Mouse (Mus musculus): ENCODE measurements around the gene Ppm1b. TPM values are rescaled to one million over a fixed set of nuclear protein-coding genes. Genes with fewer than 3 reads are reported as not detected.

The Ppm1b gene
- polyA plus RNA-seq, 1 experiment from 2014 or later = 97.5 TPM

DNA sequence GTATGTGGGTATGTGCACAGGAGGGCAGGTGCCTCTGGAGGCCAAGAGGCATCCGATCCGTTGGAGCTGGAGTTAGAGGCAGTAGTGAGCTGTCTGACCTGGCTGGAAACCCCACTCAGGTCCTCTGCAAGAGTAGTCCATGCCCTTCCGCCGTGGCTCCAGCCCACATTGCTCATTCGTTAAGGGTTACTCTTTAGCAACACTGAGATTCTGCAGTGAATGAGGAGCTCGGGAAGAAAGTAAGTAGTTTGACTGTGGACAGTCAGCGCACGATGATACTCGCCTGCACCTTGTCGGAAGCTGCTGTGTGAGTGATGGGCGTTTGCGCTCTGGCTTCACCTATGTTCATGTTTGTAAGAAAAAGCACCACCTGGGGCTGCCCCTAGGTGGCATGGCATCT, 88.6 kb downstream of the Ppm1b start:
- Histone ChIP-seq H3K9me3 (ENCODE audit: control insufficient read depth, low read length) (no peaks in the 10 kb centered on the region), H3K27ac (replicated peaks; ENCODE audit: low read depth, low read length) (no peak overlapping the region), H3K9ac (replicated peaks; ENCODE audit: low read length) (no peak overlapping the region), H3K4me2 (ENCODE audit: low read length) (no peak overlapping the region), H3K27me3 (ENCODE audit: control insufficient read depth, insufficient read depth, low read length) (no peaks in the 10 kb centered on the region), H3K4me1 (ENCODE audit: control insufficient read depth, insufficient read depth, low read length) (no peaks in the 10 kb centered on the region), H3K36me3 (ENCODE audit: control insufficient read depth, insufficient read depth, low read length) (no peaks in the 10 kb centered on the region), H3K4me3 (replicated peaks; ENCODE audit: low read depth, low read length) (no peak overlapping the region)
- 86% methylated on average over 12 of the region's 12 CpGs for WGBS
- ATAC-seq (ENCODE audit: low FRiP score, low TSS enrichment) (no peak), DNase-seq (no peak)

DNA sequence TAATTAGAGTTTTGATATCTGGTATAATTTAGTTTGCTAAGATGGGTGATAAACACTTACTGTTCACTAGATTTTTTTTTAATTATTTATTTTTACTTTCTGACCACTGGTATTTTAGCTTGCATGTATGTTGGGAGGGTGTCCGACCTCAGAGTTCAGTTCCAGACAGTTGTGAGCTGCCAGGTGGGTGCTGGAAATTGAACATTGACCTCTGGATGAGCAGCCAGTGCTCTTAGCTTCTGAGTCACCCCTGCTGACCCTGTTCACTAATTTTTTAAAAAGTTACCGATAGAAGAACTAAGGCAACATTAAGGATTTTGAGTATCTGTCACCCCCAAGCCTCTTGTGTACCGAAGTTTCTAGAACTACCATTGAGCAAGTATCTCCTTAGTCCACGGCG, 91.8 kb downstream of the Ppm1b start:
- WGBS = 91% methylated on average over 5 of the region's 5 CpGs
- no peak overlapping the region for H3K4me3 ChIP-seq (replicated peaks; ENCODE audit: low read depth, low read length)
- no peak overlapping the region for H3K9ac ChIP-seq (replicated peaks; ENCODE audit: low read length)
- H3K9me3 ChIP-seq (ENCODE audit: control insufficient read depth, low read length) = no peaks in the 10 kb centered on the region
- no peak for DNase-seq
- H3K27me3 ChIP-seq (ENCODE audit: control insufficient read depth, insufficient read depth, low read length) = no peaks in the 10 kb centered on the region
- ATAC-seq (ENCODE audit: low FRiP score, low TSS enrichment) = no peak
- no peak overlapping the region for H3K27ac ChIP-seq (replicated peaks; ENCODE audit: low read depth, low read length)
- H3K4me1 ChIP-seq (ENCODE audit: control insufficient read depth, insufficient read depth, low read length) = no peaks in the 10 kb centered on the region
- H3K36me3 ChIP-seq (ENCODE audit: control insufficient read depth, insufficient read depth, low read length) = no peaks in the 10 kb centered on the region
- H3K4me2 ChIP-seq (ENCODE audit: low read length) = no peak overlapping the region

DNA sequence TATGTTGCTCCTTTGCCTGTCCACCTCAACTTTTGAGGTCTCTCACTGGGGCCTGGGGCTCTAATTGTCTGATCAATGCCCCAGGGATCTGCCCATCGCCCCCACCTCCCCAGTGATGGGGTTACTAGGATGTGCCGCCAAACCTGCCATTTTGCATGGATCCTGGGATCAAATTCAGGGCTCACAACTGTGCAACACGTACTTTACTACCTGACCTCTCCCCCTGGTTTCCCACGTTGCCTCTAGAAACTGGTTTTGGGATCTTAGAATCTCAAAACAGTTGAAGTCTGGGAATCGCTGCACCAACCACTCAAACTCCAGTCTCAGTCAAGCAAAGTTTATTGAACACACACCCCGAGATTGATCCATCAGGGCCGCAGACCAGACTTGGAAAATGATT, 101.7 kb downstream of the Ppm1b start:
- 94% methylated on average over 7 of the region's 7 CpGs for WGBS
- DNase-seq = no peak

DNA sequence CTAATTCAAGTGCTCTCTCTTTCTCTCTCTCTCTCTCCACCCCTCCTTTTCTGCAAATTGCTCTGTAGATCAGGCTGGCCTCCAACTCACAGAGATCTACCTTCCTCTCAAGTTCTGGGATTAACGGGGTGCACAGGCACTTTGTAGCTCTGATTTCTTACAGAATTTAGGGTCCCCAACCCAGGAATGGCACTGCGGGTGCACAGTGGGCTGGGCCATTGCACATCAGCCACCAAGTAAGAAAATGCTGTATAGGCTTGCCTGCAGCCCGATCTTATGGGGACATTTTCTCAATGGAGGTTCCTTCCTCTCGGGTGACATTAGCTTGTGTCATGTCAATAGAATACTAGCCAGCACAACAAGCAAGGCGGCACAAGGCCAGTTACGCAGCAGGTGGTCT, 102.6 kb downstream of the Ppm1b start:
- Histone ChIP-seq H3K9me3 (ENCODE audit: control insufficient read depth, low read length) (no peaks in the 10 kb centered on the region), H3K27me3 (ENCODE audit: control insufficient read depth, insufficient read depth, low read length) (no peaks in the 10 kb centered on the region), H3K36me3 (ENCODE audit: control insufficient read depth, insufficient read depth, low read length) (peaks cover 23% of the 10 kb centered on the region), H3K4me1 (ENCODE audit: control insufficient read depth, insufficient read depth, low read length) (no peaks in the 10 kb centered on the region), H3K9ac (replicated peaks; ENCODE audit: low read length) (no peak overlapping the region), H3K4me3 (replicated peaks; ENCODE audit: low read depth, low read length) (no peak overlapping the region), H3K27ac (replicated peaks; ENCODE audit: low read depth, low read length) (no peak overlapping the region), H3K4me2 (ENCODE audit: low read length) (no peak overlapping the region)
- DNase-seq = no peak
- 89% methylated on average over 6 of the region's 6 CpGs for WGBS
- no peak for ATAC-seq (ENCODE audit: low FRiP score, low TSS enrichment)

More for the DNA sequence above, 101.7 kb downstream of the Ppm1b start:
- no peaks in the 10 kb centered on the region for H3K4me1 ChIP-seq (ENCODE audit: control insufficient read depth, insufficient read depth, low read length)
- H3K4me2 ChIP-seq (ENCODE audit: low read length) = no peak overlapping the region
- H3K27ac ChIP-seq (replicated peaks; ENCODE audit: low read depth, low read length) = no peak overlapping the region
- no peak for ATAC-seq (ENCODE audit: low FRiP score, low TSS enrichment)
- no peaks in the 10 kb centered on the region for H3K27me3 ChIP-seq (ENCODE audit: control insufficient read depth, insufficient read depth, low read length)
- H3K9ac ChIP-seq (replicated peaks; ENCODE audit: low read length) = no peak overlapping the region
- H3K4me3 ChIP-seq (replicated peaks; ENCODE audit: low read depth, low read length) = no peak overlapping the region
- peaks cover 14% of the 10 kb centered on the region for H3K36me3 ChIP-seq (ENCODE audit: control insufficient read depth, insufficient read depth, low read length)
- no peaks in the 10 kb centered on the region for H3K9me3 ChIP-seq (ENCODE audit: control insufficient read depth, low read length)

DNA sequence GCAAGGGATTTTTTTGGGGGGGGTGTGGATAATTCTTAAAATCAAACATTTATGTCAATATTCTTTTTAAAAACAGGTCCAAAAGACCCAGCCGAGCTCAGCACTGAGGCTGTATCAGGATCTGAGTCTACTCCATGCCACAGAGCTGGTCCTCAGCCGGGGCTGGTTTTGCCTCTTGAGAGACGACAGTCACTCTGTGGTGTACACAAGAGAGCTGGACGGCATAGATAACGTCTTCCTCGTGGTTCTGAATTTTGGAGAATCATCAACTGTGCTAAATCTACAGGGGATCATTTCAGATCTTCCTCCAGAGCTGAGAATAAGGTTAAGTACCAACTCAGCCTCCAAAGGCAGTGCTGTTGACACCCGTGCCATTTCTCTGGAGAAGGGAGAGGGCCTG, 107.0 kb downstream of the Ppm1b start:
- no peak overlapping the region for H3K4me3 ChIP-seq (replicated peaks; ENCODE audit: low read depth, low read length)
- peaks cover 64% of the 10 kb centered on the region for H3K36me3 ChIP-seq (ENCODE audit: control insufficient read depth, insufficient read depth, low read length)
- H3K27ac ChIP-seq (replicated peaks; ENCODE audit: low read depth, low read length) = no peak overlapping the region
- H3K9me3 ChIP-seq (ENCODE audit: control insufficient read depth, low read length) = no peaks in the 10 kb centered on the region
- H3K9ac ChIP-seq (replicated peaks; ENCODE audit: low read length) = no peak overlapping the region
- no peak overlapping the region for H3K4me2 ChIP-seq (ENCODE audit: low read length)
- ATAC-seq (ENCODE audit: low FRiP score, low TSS enrichment) = no peak
- no peaks in the 10 kb centered on the region for H3K27me3 ChIP-seq (ENCODE audit: control insufficient read depth, insufficient read depth, low read length)
- no peaks in the 10 kb centered on the region for H3K4me1 ChIP-seq (ENCODE audit: control insufficient read depth, insufficient read depth, low read length)
- 95% methylated on average over 7 of the region's 7 CpGs for WGBS
- DNase-seq = no peak

DNA sequence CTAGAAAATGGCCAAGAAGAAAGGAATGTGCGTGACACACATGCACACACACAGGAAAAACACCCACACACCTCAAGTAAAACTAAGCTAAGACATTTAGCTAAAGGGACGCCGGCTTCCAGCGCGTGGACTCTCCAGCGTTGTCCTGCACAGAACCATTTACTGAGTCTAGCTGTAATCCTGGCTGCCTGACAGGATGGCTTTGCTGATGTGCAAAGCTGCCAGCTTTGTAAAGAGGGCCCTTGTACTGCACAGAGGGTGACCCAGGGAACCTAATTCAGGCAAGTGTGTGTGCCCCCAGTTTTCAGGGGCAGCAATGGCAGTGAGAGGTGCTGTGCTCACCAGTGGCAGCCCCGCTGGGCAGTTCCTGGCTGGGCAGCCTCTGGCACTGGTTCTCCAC, 110.8 kb downstream of the Ppm1b start:
- ATAC-seq (ENCODE audit: low FRiP score, low TSS enrichment) (no peak), DNase-seq (no peak)
- Histone ChIP-seq H3K9me3 (ENCODE audit: control insufficient read depth, low read length) (no peaks in the 10 kb centered on the region), H3K27ac (replicated peaks; ENCODE audit: low read depth, low read length) (no peak overlapping the region), H3K4me3 (replicated peaks; ENCODE audit: low read depth, low read length) (no peak overlapping the region), H3K36me3 (ENCODE audit: control insufficient read depth, insufficient read depth, low read length) (peaks cover 93% of the 10 kb centered on the region), H3K4me1 (ENCODE audit: control insufficient read depth, insufficient read depth, low read length) (no peaks in the 10 kb centered on the region), H3K9ac (replicated peaks; ENCODE audit: low read length) (no peak overlapping the region), H3K27me3 (ENCODE audit: control insufficient read depth, insufficient read depth, low read length) (no peaks in the 10 kb centered on the region), H3K4me2 (ENCODE audit: low read length) (no peak overlapping the region)
- WGBS = 99% methylated on average over 7 of the region's 7 CpGs

DNA sequence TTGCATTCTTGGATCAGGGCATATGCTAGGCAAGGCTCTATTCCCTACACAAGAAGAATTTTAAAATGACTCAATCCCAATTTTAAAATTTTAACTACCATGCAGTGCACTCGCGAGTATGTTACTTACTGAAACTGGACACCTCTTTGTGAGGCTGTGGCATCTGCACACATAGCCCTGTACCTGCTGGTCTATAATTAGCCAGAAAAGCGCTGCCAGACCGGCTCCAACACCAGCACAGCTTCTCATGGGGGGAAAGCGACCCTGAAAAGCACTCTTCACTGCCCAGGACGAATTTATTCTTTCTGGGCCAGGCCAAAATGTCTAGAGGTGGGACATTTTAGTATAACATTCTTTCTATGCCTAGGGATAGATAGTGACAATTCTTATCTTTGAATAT, 114.1 kb downstream of the Ppm1b start:
- Histone ChIP-seq H3K4me1 (ENCODE audit: control insufficient read depth, insufficient read depth, low read length) (no peaks in the 10 kb centered on the region), H3K36me3 (ENCODE audit: control insufficient read depth, insufficient read depth, low read length) (peaks cover 69% of the 10 kb centered on the region), H3K27ac (replicated peaks; ENCODE audit: low read depth, low read length) (no peak overlapping the region), H3K4me3 (replicated peaks; ENCODE audit: low read depth, low read length) (no peak overlapping the region), H3K4me2 (ENCODE audit: low read length) (no peak overlapping the region), H3K9ac (replicated peaks; ENCODE audit: low read length) (no peak overlapping the region), H3K9me3 (ENCODE audit: control insufficient read depth, low read length) (no peaks in the 10 kb centered on the region), H3K27me3 (ENCODE audit: control insufficient read depth, insufficient read depth, low read length) (no peaks in the 10 kb centered on the region)
- DNase-seq = no peak
- ATAC-seq (ENCODE audit: low FRiP score, low TSS enrichment) = no peak
- 94% methylated on average over 6 of the region's 6 CpGs for WGBS

DNA sequence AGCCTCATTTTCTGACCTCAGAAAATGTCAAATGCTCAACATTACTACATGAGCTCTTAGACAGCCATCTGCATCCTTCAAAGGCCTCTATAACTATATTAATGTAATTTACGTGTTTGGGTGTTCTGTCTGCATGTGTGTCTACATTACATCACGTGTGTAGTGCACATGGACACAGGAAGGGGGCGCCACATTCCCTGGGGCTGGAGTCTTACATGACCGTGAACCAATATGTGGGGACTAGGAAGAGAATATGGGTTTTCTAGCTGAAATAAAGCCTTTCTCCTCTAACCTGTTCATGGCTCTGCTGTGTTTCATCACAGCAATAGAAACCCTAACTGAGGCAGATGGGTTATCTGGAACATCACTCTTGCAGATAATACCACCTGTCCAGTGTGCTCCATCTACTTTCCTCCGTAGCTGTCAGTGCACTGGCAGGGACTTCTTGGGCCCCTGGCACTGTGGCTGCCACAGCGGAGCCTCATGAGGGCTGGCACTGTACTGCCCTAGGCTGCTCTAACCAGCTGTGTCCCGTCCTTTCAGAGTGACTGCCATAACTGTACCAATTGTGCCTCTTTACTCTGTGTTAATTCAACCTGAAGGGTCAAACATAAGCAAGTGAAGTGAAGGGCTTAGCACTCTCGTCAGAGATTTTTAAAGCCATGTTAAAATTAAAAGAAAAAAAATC, 114.7 kb downstream of the Ppm1b start:
- H3K4me2 ChIP-seq (ENCODE audit: low read length) = no peak overlapping the region
- WGBS = 89% methylated on average over 8 of the region's 8 CpGs
- no peaks in the 10 kb centered on the region for H3K4me1 ChIP-seq (ENCODE audit: control insufficient read depth, insufficient read depth, low read length)
- H3K27me3 ChIP-seq (ENCODE audit: control insufficient read depth, insufficient read depth, low read length) = no peaks in the 10 kb centered on the region
- H3K4me3 ChIP-seq (replicated peaks; ENCODE audit: low read depth, low read length) = no peak overlapping the region
- H3K27ac ChIP-seq (replicated peaks; ENCODE audit: low read depth, low read length) = no peak overlapping the region
- H3K36me3 ChIP-seq (ENCODE audit: control insufficient read depth, insufficient read depth, low read length) = peaks cover 69% of the 10 kb centered on the region
- ATAC-seq (ENCODE audit: low FRiP score, low TSS enrichment) = no peak
- no peaks in the 10 kb centered on the region for H3K9me3 ChIP-seq (ENCODE audit: control insufficient read depth, low read length)
- H3K9ac ChIP-seq (replicated peaks; ENCODE audit: low read length) = no peak overlapping the region
- no peak for DNase-seq

DNA sequence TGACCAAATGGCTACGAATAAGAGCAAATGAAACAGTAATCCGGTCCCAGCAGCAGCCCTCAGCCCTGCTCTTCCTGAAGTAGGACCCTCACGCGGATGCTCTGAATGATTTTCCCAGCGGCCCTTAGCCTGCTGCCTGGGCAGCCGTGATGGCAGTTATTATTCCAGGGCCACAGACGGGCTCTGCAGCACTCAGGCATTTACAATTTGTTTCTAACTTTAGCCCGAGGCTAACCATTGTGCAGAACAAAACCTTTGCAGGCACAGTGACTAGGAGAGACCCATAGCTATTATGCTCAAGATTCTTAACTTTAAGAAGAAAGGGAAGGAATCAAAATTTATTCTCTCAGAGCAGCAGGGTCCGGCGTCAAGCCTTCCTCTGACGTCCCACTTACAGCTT, 115.8 kb downstream of the Ppm1b start:
- Histone ChIP-seq H3K9me3 (ENCODE audit: control insufficient read depth, low read length) (no peaks in the 10 kb centered on the region), H3K27ac (replicated peaks; ENCODE audit: low read depth, low read length) (peak overlapping the region; percentile 38; the same call in 1 of the 2 replicates)
- 19% methylated on average over 11 of the region's 11 CpGs for WGBS

More for the DNA sequence above, 115.8 kb downstream of the Ppm1b start:
- Histone ChIP-seq H3K27me3 (ENCODE audit: control insufficient read depth, insufficient read depth, low read length) (no peaks in the 10 kb centered on the region), H3K4me2 (ENCODE audit: low read length) (peak overlapping the region; percentile 20; the same call in 1 of the 2 replicates), H3K36me3 (ENCODE audit: control insufficient read depth, insufficient read depth, low read length) (peaks cover 65% of the 10 kb centered on the region), H3K4me3 (replicated peaks; ENCODE audit: low read depth, low read length) (no peak overlapping the region), H3K4me1 (ENCODE audit: control insufficient read depth, insufficient read depth, low read length) (no peaks in the 10 kb centered on the region), H3K9ac (replicated peaks; ENCODE audit: low read length) (no peak overlapping the region)
- DNase-seq (peak; percentile 68), ATAC-seq (ENCODE audit: low FRiP score, low TSS enrichment) (no peak; the same call in 1 of the 2 replicates)
